Mouse (Mus musculus) left cerebral cortex, adult 2 months (tissue): ENCODE data around the gene Dusp27. TPM values are rescaled to one million over a fixed set of nuclear protein-coding genes. Genes with fewer than 3 reads are reported as not detected.

Experiments
- DNase-seq, 2 experiments: peaks; one replicate each; pipeline ENCODE4 v3.0.0; 2021 to 2022; ENCODE audit warnings: low spot score in 2 of 2, mixed read lengths in 1 of 2; ENCODE audit errors: extremely low spot score in 1 of 2
- H3K27ac ChIP-seq: fragments of 200-600 bp; 2 replicates; pipeline ENCODE4 v1.8.1; 2022
- H3K4me3 ChIP-seq: fragments of 200-600 bp; 2 replicates; pipeline ENCODE4 v1.8.1; 2022
- CTCF ChIP-seq: fragments of 200-600 bp; IDR thresholded peaks from 2 replicates; pipeline ENCODE4 v1.8.1; 2022; ENCODE audit warnings: antibody characterized with exemption, mild to moderate bottlenecking, moderate library complexity
- intact Hi-C: fragments of 180-260 bp; cut with DNase I; formaldehyde crosslinking; loops from one replicate; pipeline ENCODE4 v1.15.1; 2025
- long read RNA-seq, 2 experiments: library from polyadenylated mRNA; stranded (forward); transcript quantifications; one replicate each; pipeline ENCODE4 v2.0.0; 2021; ENCODE audit warnings: borderline mapping rate in 2 of 2
- total RNA-seq, 2 experiments: library from RNA; stranded (reverse); gene quantifications; 2 replicates each; pipeline ENCODE4 v1.2.3; 2021

Dusp27 gene
- total RNA-seq = under 1 TPM; 0.12 to 0.16 TPM
- long read RNA-seq, experiment 1, partial matches to known transcripts = 0 of 2 reads
- long read RNA-seq, experiment 1, other reads (novel, unspliced or antisense) = 2 of 2 reads
- long read RNA-seq, experiment 2, full-length matches to known transcripts = 2 of 2 reads
- long read RNA-seq, experiment 2, partial matches to known transcripts = 0 of 2 reads
- long read RNA-seq, experiment 2, other reads (novel, unspliced or antisense) = 0 of 2 reads

DNA sequence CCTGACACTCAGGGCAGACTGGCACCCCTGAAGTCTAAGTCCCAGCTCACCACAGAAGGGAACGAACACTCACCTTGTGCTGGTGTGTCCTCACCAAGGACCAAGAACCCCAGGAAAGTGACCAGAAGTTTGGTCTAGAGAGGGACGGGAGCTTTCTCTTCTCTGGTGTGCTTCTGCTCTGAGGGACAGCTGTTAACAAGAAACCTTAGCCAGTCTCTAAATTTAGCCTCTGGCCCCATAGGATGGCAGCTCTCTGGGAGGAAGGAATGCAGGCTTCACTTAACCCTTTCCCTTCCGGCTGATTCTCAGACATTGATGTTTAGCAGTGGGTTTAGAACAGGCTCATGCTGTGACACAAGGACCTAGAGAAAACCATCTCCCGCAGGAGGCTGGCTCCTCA is at the start of gene Dusp27:
TSS of gene Dusp27 (minus strand) at position 204 of the 400 bp plus-strand sequence.
- intact Hi-C loops = no loop called here

DNA sequence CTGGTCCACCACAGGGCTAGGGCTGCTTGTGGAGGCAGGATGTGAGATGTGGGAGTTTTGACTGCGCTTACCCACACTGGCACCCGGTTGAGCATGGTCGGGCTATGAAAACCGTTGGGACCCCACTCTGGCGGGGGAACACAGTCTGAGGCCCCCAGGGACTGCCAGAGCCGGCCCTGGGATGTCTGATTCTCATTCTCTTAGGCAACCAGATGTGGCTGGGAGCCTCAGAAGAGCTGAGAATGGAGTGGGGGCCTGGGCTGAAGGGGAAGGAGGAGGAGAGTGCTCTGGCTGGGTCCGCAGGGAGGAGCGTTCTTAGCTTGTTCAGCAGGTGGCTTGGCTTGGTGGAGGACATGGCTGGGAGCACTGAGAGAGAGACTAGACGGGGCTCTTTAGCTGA is 45.9 kb upstream of the Dusp27 start:
- Histone ChIP-seq H3K4me3 (no peak overlapping the region), H3K27ac (no peak overlapping the region)
- DNase-seq = peak in 1 of 2 experiments; percentile 4
- intact Hi-C loops = no loop called here
- TF ChIP-seq CTCF = no peak

More for the DNA sequence above, at the start of gene Dusp27:
- no peak for DNase-seq
- TF ChIP-seq CTCF = no peak
- Histone ChIP-seq H3K4me3 (no peak within 1 kb of the TSS), H3K27ac (no peak within 1 kb of the TSS)

DNA sequence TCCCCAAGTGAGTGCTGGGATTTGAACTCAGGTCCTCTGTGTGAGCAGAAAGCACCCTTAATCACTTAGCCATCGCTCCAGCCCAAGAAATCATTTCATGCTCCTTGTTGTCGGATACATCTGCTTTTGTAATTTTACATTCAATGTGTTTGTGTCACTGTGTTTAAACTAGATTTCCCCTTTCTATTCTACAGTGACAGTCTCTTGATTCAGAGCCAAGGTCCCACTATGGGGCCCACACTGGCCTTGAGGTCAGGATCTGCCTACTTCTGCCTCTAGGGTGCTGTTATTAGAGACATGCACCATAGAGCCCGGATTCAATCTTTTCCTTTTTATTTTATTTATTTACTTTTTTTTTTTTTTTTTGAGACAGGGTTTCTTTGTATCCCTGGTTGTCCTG is 45.3 kb upstream of the Dusp27 start:
- DNase-seq = no peak
- no peak overlapping the region for H3K4me3 ChIP-seq
- no peak overlapping the region for H3K27ac ChIP-seq
- intact Hi-C loops = no loop called here
- no peak for TF ChIP-seq CTCF

DNA sequence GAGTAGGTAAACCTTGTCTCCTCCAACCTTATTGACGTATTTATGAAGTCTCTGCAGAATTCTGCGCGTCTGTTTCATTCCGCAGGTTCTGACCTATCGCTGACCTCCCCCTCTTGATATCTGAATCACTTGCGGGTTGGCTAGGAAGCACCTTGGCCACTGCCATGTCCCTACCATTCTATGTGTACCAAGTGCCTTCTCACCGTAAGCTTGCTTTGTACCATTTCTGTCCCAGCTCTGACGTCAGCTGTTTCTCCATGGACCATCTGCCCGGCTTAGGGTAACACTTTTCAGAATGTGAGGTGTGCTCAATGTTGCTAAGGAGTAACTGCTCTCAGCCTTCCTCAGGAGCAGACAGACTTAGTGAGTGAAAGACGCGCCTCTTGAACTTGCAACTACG is 43.1 kb upstream of the Dusp27 start:
- no peak for DNase-seq
- TF ChIP-seq CTCF = no peak
- Histone ChIP-seq H3K4me3 (no peak overlapping the region), H3K27ac (no peak overlapping the region)
- intact Hi-C loops = no loop called here

DNA sequence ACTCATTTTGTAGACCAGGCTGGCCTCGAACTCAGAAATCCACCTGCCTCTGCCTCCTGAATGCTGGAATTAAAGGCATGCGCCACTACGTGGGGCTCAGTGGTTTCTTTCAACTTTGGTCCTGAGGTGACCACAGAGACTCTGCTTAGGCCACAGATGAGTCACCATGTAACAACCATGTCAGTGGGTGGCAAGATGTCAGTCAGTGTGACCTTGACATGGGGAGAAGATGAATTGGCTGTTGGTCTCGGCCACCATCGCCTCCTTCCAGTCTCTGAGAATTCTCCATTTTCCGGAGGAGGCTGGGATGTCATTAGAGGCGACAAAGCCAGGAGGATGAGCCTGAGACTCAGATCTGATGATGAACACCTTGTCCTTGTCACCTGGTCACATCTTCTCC is 42.0 kb upstream of the Dusp27 start:
- Histone ChIP-seq H3K4me3 (no peak overlapping the region), H3K27ac (no peak overlapping the region)
- intact Hi-C loops = no loop called here
- no peak for TF ChIP-seq CTCF
- DNase-seq = no peak

DNA sequence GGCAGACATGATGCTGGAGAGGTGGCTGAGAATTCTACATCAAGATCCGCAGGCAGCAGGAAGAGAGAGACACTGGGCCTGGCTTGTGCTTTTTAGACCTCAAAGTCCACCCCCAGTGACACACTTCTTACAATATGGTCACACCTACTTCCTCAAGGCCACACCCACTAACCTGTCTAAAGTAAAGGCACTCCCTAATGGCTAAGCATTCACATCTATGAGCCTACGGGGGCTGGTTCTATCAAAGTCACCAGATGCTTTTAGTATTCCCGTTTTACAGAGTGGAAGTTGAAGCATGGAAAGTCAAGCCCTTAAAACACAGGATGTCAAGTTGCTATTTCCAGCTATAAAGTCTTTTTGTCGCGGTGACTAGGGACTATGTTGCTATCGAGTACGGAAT is 40.3 kb upstream of the Dusp27 start:
- TF ChIP-seq CTCF = no peak
- no peak overlapping the region for H3K4me3 ChIP-seq
- DNase-seq = no peak
- no peak overlapping the region for H3K27ac ChIP-seq
- intact Hi-C loops = no loop called here

DNA sequence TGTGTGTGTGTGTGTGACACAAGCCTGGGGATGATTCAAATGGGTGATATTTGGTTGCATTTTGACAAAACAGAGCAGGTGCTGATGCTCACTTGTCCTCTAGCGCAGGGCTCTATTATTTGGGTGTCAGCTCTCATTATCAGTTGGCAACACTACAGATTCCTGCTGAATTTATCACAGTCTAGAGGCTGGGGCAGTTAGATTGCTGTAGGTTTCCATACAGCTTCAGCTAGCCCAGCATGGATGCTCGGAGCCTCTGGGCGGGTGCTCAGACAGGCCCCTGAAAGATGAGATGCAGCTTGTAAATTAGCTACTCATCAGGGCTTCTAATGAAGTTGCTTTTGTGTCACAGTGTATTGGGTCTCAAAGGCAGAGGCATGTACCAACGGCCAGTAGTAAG is 39.7 kb upstream of the Dusp27 start:
- TF ChIP-seq CTCF = no peak
- intact Hi-C loops = no loop called here
- Histone ChIP-seq H3K27ac (no peak overlapping the region), H3K4me3 (no peak overlapping the region)
- DNase-seq = no peak

DNA sequence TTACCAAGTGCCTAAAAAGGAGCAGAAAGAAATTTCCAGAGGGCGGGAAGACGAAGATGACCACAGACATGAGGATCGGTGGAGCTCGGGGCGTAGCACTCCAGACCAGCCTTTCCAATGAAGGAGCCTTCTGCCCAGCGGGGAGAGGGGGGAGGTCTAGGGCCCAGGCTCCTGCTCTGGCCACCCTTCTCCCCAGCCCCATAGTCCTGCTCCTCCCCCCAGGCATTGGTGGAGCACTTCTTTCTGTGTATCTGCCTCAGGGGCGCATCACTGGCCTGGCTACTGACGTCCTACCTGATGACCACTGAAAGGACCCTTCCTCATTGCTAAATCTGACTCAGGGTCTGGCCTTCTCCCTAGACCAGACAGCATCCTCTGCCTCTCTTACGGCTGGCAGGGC is 37.4 kb upstream of the Dusp27 start:
- H3K27ac ChIP-seq = no peak overlapping the region
- intact Hi-C loops = no loop called here
- no peak for TF ChIP-seq CTCF
- no peak for DNase-seq
- H3K4me3 ChIP-seq = no peak overlapping the region

DNA sequence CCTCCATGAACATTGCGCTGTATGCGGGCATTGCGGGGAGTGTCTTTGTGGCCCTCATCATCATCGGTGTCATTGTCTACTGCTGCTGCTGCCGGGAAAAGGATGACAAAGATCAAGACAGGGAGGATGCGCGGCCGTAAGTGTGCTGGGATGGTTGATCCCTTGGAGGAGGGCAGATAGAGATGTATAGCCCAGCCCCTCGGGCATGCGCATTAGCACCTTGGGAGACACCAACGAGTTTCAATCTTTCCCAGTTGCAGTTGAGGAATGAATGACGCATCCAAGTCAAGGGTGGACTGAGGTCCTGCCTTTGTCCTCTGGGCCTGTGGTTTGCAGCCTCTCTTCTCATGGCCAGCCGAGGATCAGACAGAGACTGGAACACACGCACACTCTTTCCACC is 36.9 kb upstream of the Dusp27 start:
- intact Hi-C loops = loop anchor here (5.0 kb wide), 2 partner anchors 183 to 198 kb away; no protein-coding TSS in a partner anchor
- Histone ChIP-seq H3K27ac (no peak overlapping the region), H3K4me3 (no peak overlapping the region)
- no peak for TF ChIP-seq CTCF
- DNase-seq = no peak

DNA sequence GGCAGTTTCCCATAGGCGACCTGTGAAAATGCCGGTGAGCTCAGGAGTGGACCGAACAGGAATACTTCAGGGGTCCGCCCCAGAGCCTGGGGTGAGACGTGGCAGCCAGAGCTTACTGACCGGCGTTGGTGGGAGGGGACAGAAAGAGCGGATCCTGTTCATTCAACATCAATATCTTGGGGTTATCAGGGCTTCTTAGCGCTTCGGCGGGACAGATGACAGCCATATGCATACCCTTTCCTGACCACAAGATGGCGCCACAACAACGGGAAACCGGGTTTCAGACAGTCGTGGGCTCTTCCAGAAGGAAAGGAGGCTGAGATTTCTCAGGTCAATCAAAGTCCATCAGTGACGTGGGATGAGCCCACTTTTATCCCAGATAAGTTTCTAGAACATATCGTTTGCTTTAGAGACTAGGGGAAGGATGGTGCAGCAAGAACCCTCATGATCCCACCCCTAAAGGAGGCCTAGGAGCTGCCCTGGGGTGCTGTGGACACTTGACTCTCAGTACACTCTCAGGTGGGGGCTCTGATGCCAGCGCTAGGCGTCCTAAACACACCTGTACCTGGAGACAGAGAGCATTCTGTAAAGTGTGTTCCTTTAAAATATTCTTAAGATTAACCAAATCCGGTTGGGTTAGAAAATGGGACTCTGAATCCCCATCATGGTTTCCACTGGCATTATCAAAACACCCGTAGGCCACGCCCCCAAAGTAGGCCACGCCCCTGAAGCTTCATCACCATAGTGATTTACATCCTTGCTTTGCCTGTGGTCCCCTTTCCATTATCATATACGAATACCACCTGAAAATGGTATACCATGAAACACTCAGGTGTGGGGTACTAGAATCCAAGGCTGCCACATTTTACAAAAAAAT is 33.1 kb upstream of the Dusp27 start:
- no peak overlapping the region for H3K27ac ChIP-seq
- TF ChIP-seq CTCF = peak; percentile 89
- peak; percentile 69 to 82 for DNase-seq
- intact Hi-C loops = loop anchor here (1.0 to 5.0 kb wide), 3 partner anchors 158 to 201 kb away; no protein-coding TSS in a partner anchor
- no peak overlapping the region for H3K4me3 ChIP-seq

DNA sequence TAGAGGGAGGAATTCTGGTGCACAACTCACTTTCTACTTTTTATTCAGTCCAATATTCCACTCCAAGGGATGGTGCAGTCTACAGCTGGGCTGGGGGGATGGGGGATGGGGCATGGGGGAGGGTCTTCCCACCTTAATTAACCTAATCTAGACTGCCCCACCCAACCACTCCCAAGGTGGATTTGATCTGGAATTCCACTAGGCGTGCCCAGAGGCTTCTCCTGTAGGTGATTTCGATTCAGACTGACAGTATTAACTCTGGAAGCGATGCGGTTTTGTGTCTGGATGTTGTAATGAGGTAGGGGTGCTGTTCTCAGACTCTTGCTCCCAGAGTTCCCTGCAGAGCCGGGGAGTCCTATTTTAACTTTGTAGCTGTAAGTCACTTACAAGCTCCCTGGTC is 32.4 kb upstream of the Dusp27 start:
- no peak for DNase-seq
- intact Hi-C loops = loop anchor here (1.0 to 5.0 kb wide), 3 partner anchors 159 to 202 kb away; no protein-coding TSS in a partner anchor
- H3K27ac ChIP-seq = no peak overlapping the region
- no peak for TF ChIP-seq CTCF
- H3K4me3 ChIP-seq = no peak overlapping the region

DNA sequence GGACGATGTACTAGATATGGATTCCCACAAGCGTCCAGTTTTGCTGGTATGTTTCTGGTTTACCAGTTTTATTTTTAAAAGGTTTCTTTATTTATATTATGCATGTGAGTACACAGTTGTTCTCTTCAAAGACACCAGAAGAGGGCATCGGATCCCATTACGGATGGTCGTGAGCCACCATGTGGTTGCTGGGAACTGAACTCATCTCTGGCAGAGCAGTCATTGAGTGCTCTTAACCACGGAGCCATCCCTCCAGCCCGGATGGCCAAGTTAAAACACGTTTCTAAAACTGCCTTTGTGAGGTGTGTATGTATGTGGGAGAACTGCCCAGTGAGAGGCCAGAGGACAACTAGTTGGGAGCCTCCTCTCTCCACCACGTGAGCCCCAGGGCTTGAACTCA is 30.9 kb upstream of the Dusp27 start:
- H3K4me3 ChIP-seq = no peak overlapping the region
- no peak overlapping the region for H3K27ac ChIP-seq
- intact Hi-C loops = no loop called here
- no peak for DNase-seq
- peak; percentile 5; the same call in 1 of the 2 replicates for TF ChIP-seq CTCF
